Comparison of ENCODE assay signal across 9 mouse cellular contexts in the genomic region with DNA sequence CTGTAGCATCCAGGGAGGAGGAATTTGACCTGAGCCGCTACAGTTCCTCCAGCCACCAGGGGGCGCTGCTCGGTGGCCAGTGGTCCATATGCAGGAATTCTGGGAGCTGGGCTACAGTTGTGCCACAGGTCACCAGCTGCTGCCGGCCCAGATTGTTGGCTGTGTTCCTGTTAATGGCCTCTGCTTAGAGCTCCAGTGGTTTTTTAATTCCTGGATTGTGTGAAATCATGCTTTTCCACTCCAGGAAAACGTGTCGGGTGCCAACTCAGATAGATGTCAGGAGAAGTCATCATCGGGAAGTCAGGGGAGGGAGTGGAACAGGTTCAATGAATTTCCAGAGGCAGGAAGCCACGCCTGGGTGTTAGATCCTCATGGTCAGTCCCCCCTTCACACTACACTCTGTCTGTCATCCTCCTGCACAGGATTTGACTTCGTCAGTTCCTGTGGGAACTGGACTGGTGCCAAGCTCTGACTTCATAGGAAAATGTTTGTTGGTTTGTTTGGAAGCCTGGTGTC. TPM values are rescaled to one million over a fixed set of nuclear protein-coding genes. Genes with fewer than 3 reads are reported as not detected.
DNase-seq lines count a peak whose midpoint lies in the region; ATAC-seq and TF ChIP-seq lines count a peak whose summit lies in the region.
"Had no signal": no experiment of that assay in that cellular context is flagged by ENCODE, and none has a peak within 500 bp of the region (broad histone marks: within the 10 kb centered on the region; RNA-seq: fewer than 3 reads in every experiment).

No protein-coding gene starts in this region.

- ATAC-seq in heart, embryonic 14.5 days (ENCODE audit: insufficient number of reproducible peaks, insufficient read depth, low FRiP score, low read depth), result peak; percentile 78

- no peaks in the 10 kb centered on the region for H3K27me3 ChIP-seq in embryonic facial prominence, embryonic 10.5 days (replicated peaks; ENCODE audit: low read depth, poor library complexity, severe bottlenecking)
- H3K27me3 ChIP-seq in heart, embryonic 14.5 days (ENCODE audit: control insufficient read depth, insufficient read depth, low read length), result no peaks in the 10 kb centered on the region

- WGBS in embryonic facial prominence, embryonic 10.5 days, result 39% methylated on average over 9 of the region's 9 CpGs
- WGBS in heart, embryonic 14.5 days, result 12% methylated on average over 9 of the region's 9 CpGs

- H3K27ac ChIP-seq in ES-E14 (ENCODE audit: insufficient read depth, low read depth, low read length, poor library complexity, severe bottlenecking), result no peak overlapping the region
- peak overlapping the region; percentile 44; the same call in 1 of the 2 replicates for H3K27ac ChIP-seq in embryonic facial prominence, embryonic 10.5 days (replicated peaks)
- H3K27ac ChIP-seq in heart, embryonic 14.5 days (replicated peaks in 1 of 2; ENCODE audit: control insufficient read depth in 1 of 2, insufficient read depth in 1 of 2, low read depth in 2 of 2, low read length in 2 of 2), result peak overlapping the region; percentile 54 to 66
- H3K27ac ChIP-seq: macrophage had no signal

- in situ Hi-C loops in ES-E14 (cut with MboI; ENCODE audit: low sequenced_read_pairs in 2 of 2, unreplicated experiment in 2 of 2), result no loop called here

- peak overlapping the region; percentile 51 for H3K4me2 ChIP-seq in heart, embryonic 14.5 days (ENCODE audit: low read length)

- peak overlapping the region; percentile 34; the same call in 1 of the 2 replicates for H3K9ac ChIP-seq in ES-E14 (ENCODE audit: insufficient read depth, low read depth, low read length, poor library complexity, severe bottlenecking)
- peak overlapping the region; percentile 26; the same call in 1 of the 2 replicates for H3K9ac ChIP-seq in heart, embryonic 14.5 days (ENCODE audit: low read length)

- peak overlapping the region; percentile 25 to 51; a peak in 3 of 4 replicates for H3K4me3 ChIP-seq in ES-E14 (ENCODE audit: insufficient read depth in 1 of 2, low read depth in 1 of 2, low read length in 2 of 2, poor library complexity in 1 of 2, severe bottlenecking in 1 of 2)
- H3K4me3 ChIP-seq in embryonic facial prominence, embryonic 10.5 days, result peak overlapping the region; percentile 36
- H3K4me3 ChIP-seq in heart, embryonic 14.5 days (ENCODE audit: control insufficient read depth in 1 of 2, insufficient read depth in 1 of 2, low read depth in 1 of 2, low read length in 2 of 2), result 0 out of 4 replicates have a peak overlapping the region, but pooled peaks of 1 of the 2 experiments have one; percentile 2

- H3K4me1 ChIP-seq in ES-E14 (ENCODE audit: control insufficient read depth in 2 of 2, insufficient read depth in 2 of 2, low read length in 2 of 2, poor library complexity in 1 of 2), result no peaks in the 10 kb centered on the region; a peak in 1 of 4 replicates
- peaks cover 10% of the 10 kb centered on the region; the same call in 1 of the 2 replicates for H3K4me1 ChIP-seq in embryonic facial prominence, embryonic 10.5 days
- peaks cover 5 to 9% of the 10 kb centered on the region in 2 experiments; a peak in 3 of 4 replicates for H3K4me1 ChIP-seq in heart, embryonic 14.5 days (ENCODE audit: control insufficient read depth in 2 of 2, insufficient read depth in 2 of 2, low read length in 2 of 2)

- peak; percentile 66 for DNase-seq in ES-E14 (ENCODE audit: low read depth, low spot score)
- DNase-seq in adrenal gland, postnatal 36 days, result peak; percentile 79 to 90
- peak; percentile 82 for DNase-seq in embryonic facial prominence, embryonic 10.5 days (ENCODE audit: low spot score)
- peak; percentile 85 for DNase-seq in kidney, postnatal 14 days
- peak; percentile 90 for DNase-seq in lung, postnatal 10 days
- DNase-seq in retina, postnatal 1 day, result peak; percentile 86
- peak; percentile 43 to 75 for DNase-seq in urinary bladder, postnatal 4 days (ENCODE audit: low spot score in 2 of 2)

- H3K9me3 ChIP-seq in ES-E14 (ENCODE audit: control insufficient read depth, insufficient read depth, low read depth, low read length), result no peaks in the 10 kb centered on the region
- H3K9me3 ChIP-seq in embryonic facial prominence, embryonic 10.5 days, result no peaks in the 10 kb centered on the region
- H3K9me3 ChIP-seq in heart, embryonic 14.5 days (ENCODE audit: control insufficient read depth, low read length), result no peaks in the 10 kb centered on the region

- H3K36me3 ChIP-seq in ES-E14 (ENCODE audit: control insufficient read depth, insufficient read depth, low read length, poor library complexity, severe bottlenecking), result no peaks in the 10 kb centered on the region
- H3K36me3 ChIP-seq in embryonic facial prominence, embryonic 10.5 days (replicated peaks), result no peaks in the 10 kb centered on the region
- no peaks in the 10 kb centered on the region for H3K36me3 ChIP-seq in heart, embryonic 14.5 days (ENCODE audit: control insufficient read depth, insufficient read depth, low read length)

TF ChIP-seq in ES-E14, 5 proteins besides CTCF, POLR2A, EP300 and RAD21:
- TF ChIP-seq HCFC1 (IDR thresholded peaks at IDR 0.05; ENCODE audit: borderline replicate concordance, insufficient read depth, low read length), result no peak
- no peak for TF ChIP-seq MAFK (IDR thresholded peaks at IDR 0.05; ENCODE audit: insufficient read depth, low read depth, low read length)
- TF ChIP-seq ZNF384 (IDR thresholded peaks at IDR 0.05; ENCODE audit: low read depth, low read length), result no peak
- no peak for TF ChIP-seq CHD2 (IDR thresholded peaks at IDR 0.05; ENCODE audit: low read depth, low read length)
- no peak for TF ChIP-seq ZC3H11A (IDR thresholded peaks at IDR 0.05; ENCODE audit: borderline replicate concordance, low read depth, low read length)

RNA-seq across cellular contexts. Expression of a gene that starts 13.0 kb away (rescaled TPM):
- 15.8 and 21.4 TPM in 2 replicates for total RNA-seq in ES-E14 (2012; rRNA removed)
- total RNA-seq in adrenal gland, postnatal 36 days (2021), result 10 to 100 TPM; 30.9 to 34.9 TPM
- polyA plus RNA-seq in embryonic facial prominence, embryonic 10.5 days (2016; fragmentation: Nextera tagmentation; extraction: Ambion mirVana), result 11.9 and 12.9 TPM in 2 replicates
- polyA plus RNA-seq in heart, embryonic 14.5 days (2014; fragmentation: Nextera tagmentation; extraction: Ambion mirVana), result 5.4 and 7.6 TPM in 2 replicates

RNA-seq across cellular contexts. Expression of a gene that starts 39.1 kb away (rescaled TPM):
- total RNA-seq in ES-E14 (2012; rRNA removed), result 3.3 and 4.9 TPM in 2 replicates
- 1 to 10 TPM; 2.2 to 2.6 TPM for total RNA-seq in adrenal gland, postnatal 36 days (2021)
- polyA plus RNA-seq in embryonic facial prominence, embryonic 10.5 days (2016; fragmentation: Nextera tagmentation; extraction: Ambion mirVana), result 4.2 and 4.4 TPM in 2 replicates
- 0.11 TPM in 1 of 2 replicates, not detected in the other for polyA plus RNA-seq in heart, embryonic 14.5 days (2014; fragmentation: Nextera tagmentation; extraction: Ambion mirVana)
- polyA plus RNA-seq: macrophage had no signal

RNA-seq across cellular contexts. Expression of a gene that starts 48.8 kb away (rescaled TPM):
- total RNA-seq in ES-E14 (2012; rRNA removed), result 0.16 and 0.18 TPM in 2 replicates
- total RNA-seq in adrenal gland, postnatal 36 days (2021), result not detected
- polyA plus RNA-seq in embryonic facial prominence, embryonic 10.5 days (2016; fragmentation: Nextera tagmentation; extraction: Ambion mirVana), result not detected in 2 replicates
- polyA plus RNA-seq in heart, embryonic 14.5 days (2014; fragmentation: Nextera tagmentation; extraction: Ambion mirVana), result not detected in 2 replicates
- polyA plus RNA-seq: macrophage had no signal

RNA-seq across cellular contexts. Expression of a gene that starts 58.6 kb away (rescaled TPM):
- total RNA-seq in ES-E14 (2012; rRNA removed), result 11.8 and 13.4 TPM in 2 replicates
- 10 to 100 TPM; 16.5 to 18.8 TPM for total RNA-seq in adrenal gland, postnatal 36 days (2021)
- polyA plus RNA-seq in embryonic facial prominence, embryonic 10.5 days (2016; fragmentation: Nextera tagmentation; extraction: Ambion mirVana), result 15.6 and 17.9 TPM in 2 replicates
- polyA plus RNA-seq in heart, embryonic 14.5 days (2014; fragmentation: Nextera tagmentation; extraction: Ambion mirVana), result 15.1 and 16.4 TPM in 2 replicates
